ENCODE assay signal across 8 mouse cellular contexts in the genomic region with DNA sequence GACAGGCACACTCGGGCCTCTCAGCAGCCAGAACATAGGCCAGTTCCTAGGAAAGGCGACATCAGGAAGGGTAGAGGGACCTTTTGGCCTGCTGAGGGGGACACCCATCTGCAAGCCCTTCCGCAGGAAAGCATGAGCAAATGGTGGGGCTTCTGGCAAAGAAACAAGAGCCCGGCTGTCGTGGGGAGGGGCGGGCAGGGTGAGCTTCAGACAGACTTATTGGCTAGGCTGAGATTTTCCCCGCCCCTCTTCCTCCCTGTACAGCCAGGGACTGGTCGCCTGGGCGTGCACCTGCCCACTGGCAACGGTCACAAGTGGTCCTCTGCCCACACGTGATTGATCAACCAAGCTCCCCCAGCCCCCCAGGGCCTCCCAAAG. TPM values are rescaled to one million over a fixed set of nuclear protein-coding genes. Genes with fewer than 3 reads are reported as not detected.
A peak's percentile ranks its signal among the peaks of the same experiment; 100 is the strongest.
DNase-seq lines count a peak whose midpoint lies in the region; ATAC-seq lines count a peak whose summit lies in the region.

No protein-coding gene starts in this region.

- no peaks in the 10 kb centered on the region for H3K9me3 ChIP-seq in intestine, embryonic 16.5 days (ENCODE audit: control insufficient read depth, low read length)
- H3K9me3 ChIP-seq in liver, embryonic 13.5 days (replicated peaks) = no peaks in the 10 kb centered on the region
- no peaks in the 10 kb centered on the region for H3K9me3 ChIP-seq in neural tube, embryonic 13.5 days

- H3K27me3 ChIP-seq in intestine, embryonic 16.5 days (replicated peaks; ENCODE audit: control insufficient read depth, insufficient read depth, low read length) = no peaks in the 10 kb centered on the region
- no peaks in the 10 kb centered on the region for H3K27me3 ChIP-seq in liver, embryonic 13.5 days
- no peaks in the 10 kb centered on the region for H3K27me3 ChIP-seq in neural tube, embryonic 13.5 days

- peaks cover 19% of the 10 kb centered on the region for H3K4me1 ChIP-seq in intestine, embryonic 16.5 days (ENCODE audit: control insufficient read depth, insufficient read depth, low read length)
- H3K4me1 ChIP-seq in liver, embryonic 13.5 days (replicated peaks) = peaks cover 13% of the 10 kb centered on the region
- H3K4me1 ChIP-seq in neural tube, embryonic 13.5 days (replicated peaks) = peaks cover 36% of the 10 kb centered on the region

- ATAC-seq in cerebellum, adult (ENCODE audit: insufficient number of reproducible peaks, low FRiP score, low TSS enrichment) = no peak
- peak; percentile 90 for ATAC-seq in intestine, embryonic 16.5 days
- ATAC-seq in liver, embryonic 13.5 days (ENCODE audit: low read depth) = peak; percentile 70
- ATAC-seq in neural tube, embryonic 13.5 days (ENCODE audit: low read depth) = peak; percentile 96

- WGBS in intestine, embryonic 16.5 days = 1% methylated on average over 11 of the region's 11 CpGs
- 16% methylated on average over 11 of the region's 11 CpGs for WGBS in liver, embryonic 13.5 days (ENCODE audit: insufficient replicate concordance)
- WGBS in neural tube, embryonic 13.5 days = 2% methylated on average over 11 of the region's 11 CpGs

- peak overlapping the region; percentile 68 for H3K27ac ChIP-seq in intestine, embryonic 16.5 days (ENCODE audit: low read length)
- H3K27ac ChIP-seq in liver, embryonic 13.5 days = peak overlapping the region; percentile 73
- peak overlapping the region; percentile 99 for H3K27ac ChIP-seq in neural tube, embryonic 13.5 days (replicated peaks)

- peak overlapping the region; percentile 35 for H3K4me3 ChIP-seq in intestine, embryonic 16.5 days (ENCODE audit: low read length)
- 0 out of 2 replicates have a peak overlapping the region, but pooled peaks have one; percentile 33 for H3K4me3 ChIP-seq in liver, embryonic 13.5 days (replicated peaks)
- peak overlapping the region; percentile 34 for H3K4me3 ChIP-seq in neural tube, embryonic 13.5 days

- peak overlapping the region; percentile 47 for H3K4me2 ChIP-seq in intestine, embryonic 16.5 days (ENCODE audit: low read depth, low read length)
- H3K4me2 ChIP-seq in liver, embryonic 13.5 days = peak overlapping the region; percentile 41
- H3K4me2 ChIP-seq in neural tube, embryonic 13.5 days = peak overlapping the region; percentile 63

- peak; percentile 94 to 96 for DNase-seq in cerebellum, postnatal 10 days
- DNase-seq in adrenal gland, postnatal 36 days = peak; percentile 80 to 89
- DNase-seq in gastrocnemius, postnatal 10 days = peak; percentile 71
- no peak for DNase-seq in liver, embryonic 13.5 days
- DNase-seq in adipocyte (ENCODE audit: low spot score) = no peak

- H3K36me3 ChIP-seq in intestine, embryonic 16.5 days (ENCODE audit: control insufficient read depth, insufficient read depth, low read length) = no peaks in the 10 kb centered on the region
- H3K36me3 ChIP-seq in liver, embryonic 13.5 days = no peaks in the 10 kb centered on the region
- H3K36me3 ChIP-seq in neural tube, embryonic 13.5 days = no peaks in the 10 kb centered on the region

- H3K9ac ChIP-seq in intestine, embryonic 16.5 days (ENCODE audit: low read depth, low read length) = peak overlapping the region; percentile 58
- no peak overlapping the region; the same call in 1 of the 2 replicates for H3K9ac ChIP-seq in liver, embryonic 13.5 days
- peak overlapping the region; percentile 77 for H3K9ac ChIP-seq in neural tube, embryonic 13.5 days

RNA-seq across cellular contexts. Expression of a gene that starts 4.2 kb away (rescaled TPM):
- total RNA-seq in adrenal gland, postnatal 36 days (2021) = 1 to 10 TPM; 2.6 to 3.6 TPM
- total RNA-seq in gastrocnemius, postnatal 10 days (2021) = 1 to 10 TPM; 3.5 to 3.9 TPM
- polyA plus RNA-seq in intestine, embryonic 16.5 days (2015; fragmentation: Nextera tagmentation; extraction: Ambion mirVana) = 9.8 and 11.5 TPM in 2 replicates
- 4.5 and 5.0 TPM in 2 replicates for polyA plus RNA-seq in liver, embryonic 13.5 days (2015; fragmentation: Nextera tagmentation; extraction: Ambion mirVana)
- 3.7 and 4.2 TPM in 2 replicates for polyA plus RNA-seq in neural tube, embryonic 13.5 days (2015; fragmentation: Nextera tagmentation; extraction: Ambion mirVana)

RNA-seq across cellular contexts. Expression of a gene that starts 8.7 kb away (rescaled TPM):
- total RNA-seq in adrenal gland, postnatal 36 days (2021) = 100 to 1,000 TPM; 249 to 251 TPM
- total RNA-seq in gastrocnemius, postnatal 10 days (2021) = 100 to 1,000 TPM; 197 to 221 TPM
- 31.7 and 146 TPM in 2 replicates for polyA plus RNA-seq in intestine, embryonic 16.5 days (2015; fragmentation: Nextera tagmentation; extraction: Ambion mirVana)
- polyA plus RNA-seq in liver, embryonic 13.5 days (2015; fragmentation: Nextera tagmentation; extraction: Ambion mirVana) = 55.2 and 64.0 TPM in 2 replicates
- 467 and 490 TPM in 2 replicates for polyA plus RNA-seq in neural tube, embryonic 13.5 days (2015; fragmentation: Nextera tagmentation; extraction: Ambion mirVana)

RNA-seq across cellular contexts. Expression of a gene that starts 39.0 kb away (rescaled TPM):
- total RNA-seq in adrenal gland, postnatal 36 days (2021) = 10 to 100 TPM; 29.3 to 50.8 TPM
- total RNA-seq in gastrocnemius, postnatal 10 days (2021) = 10 to 100 TPM; 38.8 to 45.1 TPM
- 0.88 and 1.1 TPM in 2 replicates for polyA plus RNA-seq in intestine, embryonic 16.5 days (2015; fragmentation: Nextera tagmentation; extraction: Ambion mirVana)
- polyA plus RNA-seq in liver, embryonic 13.5 days (2015; fragmentation: Nextera tagmentation; extraction: Ambion mirVana) = 0.30 and 0.32 TPM in 2 replicates
- polyA plus RNA-seq in neural tube, embryonic 13.5 days (2015; fragmentation: Nextera tagmentation; extraction: Ambion mirVana) = 1.5 and 1.8 TPM in 2 replicates

Comparison
In these comparisons a context has a peak if more than half of its experiments do, and no peak if none do; other contexts are left out.
1. DNase-seq: peak in cerebellum, postnatal 10 days (2 of 2), adrenal gland, postnatal 36 days (2 of 2) and gastrocnemius, postnatal 10 days (single experiment); none in liver, embryonic 13.5 days (single experiment) and adipocyte (single experiment).
2. Peak in every context shown above with its lines, with median percentiles within 50 percentile points of each other: H3K27ac ChIP-seq, H3K4me2 ChIP-seq and H3K4me3 ChIP-seq.